Mouse (Mus musculus) midbrain, embryonic 10.5 days (tissue): ENCODE measurements around the gene Aff3. TPM values are rescaled to one million over a fixed set of nuclear protein-coding genes. Genes with fewer than 3 reads are reported as not detected.

ENCODE experiments used
- DNase-seq: peaks from one replicate; pipeline ENCODE4 v3.0.0-alpha.2; 2017; ENCODE audit warnings: low spot score
- H3K27ac ChIP-seq: fragments of 300-500 bp; sonication (generic); replicated peaks from 2 replicates; pipeline ENCODE4 v1.5.1; 2016; ENCODE audit warnings: mild to moderate bottlenecking
- H3K27me3 ChIP-seq: fragments of 300-500 bp; sonication (generic); 2 replicates; pipeline ENCODE4 v1.6.1; 2016; ENCODE audit warnings: low read depth, mild to moderate bottlenecking; ENCODE audit not compliant: poor library complexity, severe bottlenecking
- H3K36me3 ChIP-seq: fragments of 300-500 bp; sonication (generic); 2 replicates; pipeline ENCODE4 v1.6.1; 2016; ENCODE audit warnings: mild to moderate bottlenecking, moderate library complexity
- H3K4me1 ChIP-seq: fragments of 300-500 bp; sonication (generic); 2 replicates; pipeline ENCODE4 v1.6.1; 2016
- H3K4me3 ChIP-seq: fragments of 300-500 bp; sonication (generic); 2 replicates; pipeline ENCODE4 v1.5.1; 2016; ENCODE audit warnings: mild to moderate bottlenecking, moderate library complexity
- H3K9me3 ChIP-seq: fragments of 300-500 bp; sonication (generic); replicated peaks from 2 replicates; pipeline ENCODE4 v1.6.1; 2016; ENCODE audit warnings: mild to moderate bottlenecking
- WGBS: fragments of 180-500 bp; shearing (Covaris S2); methylation state at CpG from one replicate; pipeline ENCODE4 v1.1.7; 2016; 5-methylcytosine and 5-hydroxymethylcytosine counted together
- polyA plus RNA-seq: library from polyadenylated mRNA; unstranded; fragments of >200 nt; fragmentation: Nextera tagmentation; extraction: Ambion mirVana; gene quantifications from 2 replicates; pipeline ENCODE4 v1.2.1, GENCODE M21; 2016

Gene Aff3
- polyA plus RNA-seq, 1 experiment from 2014 or later, result 3.0 TPM

DNA sequence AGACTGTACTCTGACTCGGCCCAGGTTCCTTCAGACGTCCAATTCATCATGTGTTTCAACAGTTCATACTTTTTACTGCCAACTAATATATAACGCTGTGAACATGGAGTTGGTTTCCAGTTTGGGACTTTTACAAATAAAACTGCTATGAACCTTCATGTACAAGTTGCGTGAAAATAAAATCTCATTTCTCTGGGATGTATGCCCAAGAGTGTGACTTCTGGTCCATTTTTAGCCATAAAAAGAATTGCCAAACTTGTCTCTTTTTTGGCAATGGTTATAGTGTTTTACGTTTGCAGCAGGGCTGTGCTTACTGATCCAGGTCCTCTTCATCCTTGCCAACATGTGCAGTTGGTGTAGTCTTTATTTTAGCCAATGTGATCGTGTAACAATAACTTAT is 369.8 kb downstream of the Aff3 start:
- no peak overlapping the region for H3K4me3 ChIP-seq
- H3K36me3 ChIP-seq, result no peaks in the 10 kb centered on the region
- H3K27me3 ChIP-seq, result no peaks in the 10 kb centered on the region
- 93% methylated on average over 6 of the region's 6 CpGs for WGBS
- no peak overlapping the region for H3K27ac ChIP-seq
- no peak for DNase-seq
- H3K4me1 ChIP-seq, result peaks cover 4% of the 10 kb centered on the region; the same call in 1 of the 2 replicates
- no peaks in the 10 kb centered on the region for H3K9me3 ChIP-seq

DNA sequence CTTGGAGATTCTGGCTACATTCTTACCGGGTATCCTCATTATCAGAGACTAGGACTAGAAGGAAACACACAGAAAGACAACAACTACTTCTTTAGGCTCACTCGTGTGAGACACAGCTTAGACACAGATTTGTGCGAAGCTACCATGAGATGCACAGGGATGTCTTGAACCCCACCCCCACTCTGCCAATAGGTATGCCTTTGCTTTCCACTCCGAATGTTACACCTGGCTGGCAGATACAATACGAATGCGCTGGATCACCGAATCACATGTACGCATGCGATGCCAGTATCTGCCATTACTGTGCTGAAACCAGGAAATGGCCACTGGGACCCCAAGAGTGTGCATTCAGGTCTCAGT is 370.4 kb downstream of the Aff3 start:
- WGBS, result 96% methylated on average over 9 of the region's 9 CpGs
- Histone ChIP-seq H3K4me1 (peaks cover 4% of the 10 kb centered on the region; the same call in 1 of the 2 replicates), H3K9me3 (no peaks in the 10 kb centered on the region), H3K4me3 (no peak overlapping the region), H3K36me3 (no peaks in the 10 kb centered on the region), H3K27ac (no peak overlapping the region), H3K27me3 (no peaks in the 10 kb centered on the region)
- DNase-seq, result no peak

DNA sequence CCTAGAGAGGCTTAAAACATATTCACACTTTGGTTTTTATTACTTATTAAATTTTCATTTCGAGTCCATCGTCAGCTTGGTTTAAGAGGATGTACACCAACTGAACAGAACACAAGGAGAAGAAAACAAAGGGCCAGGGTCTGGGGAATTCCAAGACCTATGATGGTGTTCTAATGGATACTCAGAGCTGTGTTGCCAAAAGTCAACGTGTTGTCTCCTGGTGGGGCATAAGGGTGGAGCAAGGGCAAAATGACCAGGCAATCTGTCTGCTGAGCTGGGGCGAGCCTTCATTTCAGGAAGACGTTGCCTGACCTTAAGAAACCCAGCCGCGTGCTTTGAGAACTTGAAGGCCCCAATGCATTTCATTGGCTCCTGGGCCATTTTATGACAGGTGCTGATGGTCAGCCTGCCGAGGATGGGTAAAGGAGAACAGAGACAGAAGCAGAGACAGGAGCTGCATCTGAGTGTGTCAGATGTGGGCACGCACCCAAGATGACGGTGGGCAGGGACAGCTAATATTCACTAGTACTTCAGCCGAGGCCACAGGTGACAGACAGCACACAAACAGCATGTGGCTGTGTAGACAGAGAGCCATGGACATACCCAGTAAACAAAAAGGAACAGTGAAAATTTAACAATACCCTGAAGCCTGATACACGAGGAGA is 371.0 kb downstream of the Aff3 start:
- Histone ChIP-seq H3K9me3 (no peaks in the 10 kb centered on the region), H3K4me1 (peaks cover 4% of the 10 kb centered on the region; the same call in 1 of the 2 replicates), H3K36me3 (no peaks in the 10 kb centered on the region), H3K27ac (no peak overlapping the region), H3K4me3 (no peak overlapping the region), H3K27me3 (no peaks in the 10 kb centered on the region)
- WGBS, result 93% methylated on average over 12 of the region's 12 CpGs
- no peak for DNase-seq

DNA sequence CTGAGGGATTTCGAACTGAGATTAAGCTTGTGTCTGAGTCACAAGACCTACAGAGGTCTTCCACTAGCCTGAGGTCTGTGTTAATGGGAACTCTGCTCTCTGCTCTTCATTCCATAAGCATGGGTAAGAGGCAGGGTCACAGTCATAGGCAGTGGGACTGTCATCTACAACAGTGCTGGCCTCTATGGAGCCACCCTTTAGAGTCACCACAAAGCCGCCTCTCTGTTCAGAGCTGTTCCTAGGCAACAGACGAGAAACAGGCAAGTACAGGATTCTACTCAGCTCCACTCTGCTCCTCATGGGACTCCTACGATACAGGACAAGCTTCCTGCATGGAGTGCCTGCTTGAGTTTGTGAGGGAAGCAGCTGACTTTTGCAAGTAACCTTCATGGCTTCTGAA is 371.9 kb downstream of the Aff3 start:
- no peaks in the 10 kb centered on the region for H3K9me3 ChIP-seq
- H3K4me3 ChIP-seq, result no peak overlapping the region
- H3K27me3 ChIP-seq, result no peaks in the 10 kb centered on the region
- WGBS, result 71% methylated on average over 4 of the region's 4 CpGs
- no peak for DNase-seq
- no peak overlapping the region for H3K27ac ChIP-seq
- peaks cover 4% of the 10 kb centered on the region; the same call in 1 of the 2 replicates for H3K4me1 ChIP-seq
- H3K36me3 ChIP-seq, result no peaks in the 10 kb centered on the region

DNA sequence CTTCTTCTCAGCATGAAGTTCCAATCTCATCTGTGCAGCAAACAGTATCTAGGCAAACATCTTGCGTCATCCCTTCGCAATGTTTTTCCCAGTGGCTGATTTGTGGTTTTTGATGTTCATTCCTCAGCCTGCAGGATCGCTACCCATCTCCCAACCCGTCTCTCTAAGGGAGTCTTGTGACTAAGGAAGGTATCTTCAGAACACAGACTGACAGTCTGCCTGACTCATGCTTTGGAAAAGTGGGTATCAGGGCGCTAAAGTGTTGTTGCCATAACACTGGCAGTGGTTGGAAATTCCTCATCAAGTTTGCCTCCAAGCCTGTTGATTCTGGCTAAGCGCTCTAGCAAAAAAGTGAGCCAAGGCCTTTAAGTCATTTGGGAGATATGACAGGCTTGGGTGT is 372.8 kb downstream of the Aff3 start:
- Histone ChIP-seq H3K4me3 (no peak overlapping the region), H3K9me3 (no peaks in the 10 kb centered on the region), H3K27ac (no peak overlapping the region), H3K36me3 (no peaks in the 10 kb centered on the region), H3K4me1 (peaks cover 4% of the 10 kb centered on the region; the same call in 1 of the 2 replicates), H3K27me3 (no peaks in the 10 kb centered on the region)
- no peak for DNase-seq
- whole genome bisulfite sequencing, result 90% methylated on average over 6 of the region's 6 CpGs

DNA sequence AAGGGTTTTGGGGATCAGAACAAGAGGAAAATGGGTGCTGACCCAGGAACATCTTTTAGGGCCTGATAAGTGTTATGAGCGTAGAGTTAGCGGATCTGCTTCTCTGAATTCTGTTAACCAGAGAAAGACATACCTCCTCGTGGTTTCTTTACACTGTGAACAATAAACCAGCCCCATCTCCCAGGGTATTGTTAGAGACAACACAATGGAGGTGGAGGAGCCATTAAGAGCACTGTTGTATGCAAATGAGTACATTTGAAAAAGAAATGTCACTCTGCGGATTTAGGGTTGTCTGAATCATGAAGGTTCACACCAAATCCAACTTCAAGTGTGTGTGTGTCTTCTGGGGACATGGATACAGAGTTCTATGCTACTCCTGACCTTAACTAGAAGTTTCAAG is 373.3 kb downstream of the Aff3 start:
- H3K36me3 ChIP-seq, result no peaks in the 10 kb centered on the region
- no peak for DNase-seq
- H3K27me3 ChIP-seq, result no peaks in the 10 kb centered on the region
- peaks cover 4% of the 10 kb centered on the region; the same call in 1 of the 2 replicates for H3K4me1 ChIP-seq
- no peak overlapping the region for H3K27ac ChIP-seq
- no peaks in the 10 kb centered on the region for H3K9me3 ChIP-seq
- no peak overlapping the region for H3K4me3 ChIP-seq
- WGBS, result 74% methylated on average over 4 of the region's 4 CpGs

DNA sequence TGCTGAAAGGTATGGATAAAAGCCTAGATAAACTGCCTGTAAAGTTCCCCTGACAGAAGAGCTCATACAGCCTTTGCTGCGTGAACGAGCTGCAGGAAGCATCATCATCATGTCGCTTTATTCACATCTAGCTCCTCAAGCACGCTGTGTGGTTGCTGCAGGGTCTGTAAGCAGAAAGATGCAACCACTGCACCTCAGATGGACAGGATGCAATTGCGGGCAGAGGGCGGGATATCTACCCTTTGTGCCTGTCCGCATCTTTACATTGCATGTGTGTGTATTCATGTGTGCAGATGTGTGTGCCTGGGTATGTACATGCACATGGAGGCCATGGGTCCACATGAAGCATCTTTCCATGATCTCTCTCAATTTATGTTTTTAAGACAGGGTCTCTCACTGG is 373.9 kb downstream of the Aff3 start:
- Histone ChIP-seq H3K36me3 (no peaks in the 10 kb centered on the region), H3K4me1 (peaks cover 4% of the 10 kb centered on the region; the same call in 1 of the 2 replicates), H3K27me3 (no peaks in the 10 kb centered on the region), H3K9me3 (no peaks in the 10 kb centered on the region), H3K27ac (no peak overlapping the region), H3K4me3 (no peak overlapping the region)
- WGBS, result 95% methylated on average over 7 of the region's 7 CpGs
- no peak for DNase-seq

DNA sequence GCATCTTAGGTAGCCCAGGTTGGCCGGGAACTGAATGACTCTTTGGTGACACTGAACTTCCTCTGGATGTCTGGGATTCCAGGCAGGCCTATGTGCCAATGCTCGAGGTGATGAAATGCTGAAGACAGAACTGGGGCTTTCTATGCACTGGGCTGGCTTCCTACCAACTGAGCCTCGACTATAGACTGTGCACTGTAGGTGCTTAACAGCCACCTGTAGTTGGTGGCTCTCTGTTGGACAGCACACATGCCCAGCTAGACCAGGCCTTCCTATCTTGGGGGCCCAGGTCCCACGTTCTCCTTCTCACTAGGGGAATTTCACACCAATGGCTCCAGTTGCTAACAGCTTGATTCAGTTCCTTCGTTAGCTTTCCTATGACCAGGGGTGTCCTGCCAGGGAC is 374.9 kb downstream of the Aff3 start:
- no peak for DNase-seq
- H3K36me3 ChIP-seq, result no peaks in the 10 kb centered on the region
- H3K27me3 ChIP-seq, result no peaks in the 10 kb centered on the region
- H3K9me3 ChIP-seq, result no peaks in the 10 kb centered on the region
- peaks cover 4% of the 10 kb centered on the region; the same call in 1 of the 2 replicates for H3K4me1 ChIP-seq
- 88% methylated on average over 5 of the region's 5 CpGs for WGBS
- no peak overlapping the region for H3K27ac ChIP-seq
- no peak overlapping the region for H3K4me3 ChIP-seq

DNA sequence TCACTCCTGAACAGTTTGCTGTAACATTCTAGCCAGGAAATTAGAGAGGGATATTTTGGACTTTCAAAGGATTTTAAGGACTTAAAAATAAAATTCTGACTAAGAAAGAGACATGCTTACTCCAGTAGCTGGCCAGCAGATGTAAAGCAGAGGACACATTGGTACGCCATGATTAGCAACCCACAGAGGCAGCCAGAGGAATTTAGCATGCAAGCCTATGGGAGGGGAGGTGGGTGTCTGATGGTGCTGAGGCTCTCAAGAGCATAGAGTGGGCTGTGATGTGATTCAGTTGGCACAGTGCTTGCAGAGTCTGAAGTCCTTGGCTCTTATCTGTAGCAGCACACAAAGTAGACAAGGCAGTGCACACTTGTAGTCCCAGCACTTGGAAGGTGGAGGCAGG is 376.0 kb downstream of the Aff3 start:
- 93% methylated on average over 1 of the region's 1 CpGs for WGBS
- peaks cover 4% of the 10 kb centered on the region; the same call in 1 of the 2 replicates for H3K4me1 ChIP-seq

DNA sequence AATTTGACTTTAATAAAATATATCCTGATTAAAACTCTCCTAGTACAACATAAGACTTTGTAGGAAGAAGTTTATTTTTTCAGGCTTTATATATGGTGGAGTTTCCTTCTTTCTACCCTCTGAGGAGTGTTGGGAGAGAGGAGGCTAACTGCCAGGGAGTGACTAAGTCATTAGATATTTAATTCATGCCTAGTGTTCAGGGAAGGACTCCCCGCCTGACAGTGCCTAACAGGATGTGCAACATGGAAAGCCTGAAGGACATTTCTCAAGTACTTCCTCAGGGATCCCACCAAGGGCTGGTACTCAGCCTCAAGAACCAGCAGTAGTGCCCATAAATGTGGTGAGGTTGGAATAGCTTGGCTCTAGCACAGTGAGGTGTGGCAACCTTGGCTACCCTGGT is 378.2 kb downstream of the Aff3 start:
- H3K4me1 ChIP-seq, result no peaks in the 10 kb centered on the region
- no peak overlapping the region for H3K27ac ChIP-seq
- no peaks in the 10 kb centered on the region for H3K27me3 ChIP-seq
- no peak for DNase-seq
- WGBS, result 94% methylated on average over 1 of the region's 1 CpGs
- no peaks in the 10 kb centered on the region for H3K9me3 ChIP-seq
- H3K4me3 ChIP-seq, result no peak overlapping the region
- H3K36me3 ChIP-seq, result no peaks in the 10 kb centered on the region

More for the DNA sequence above, 376.0 kb downstream of the Aff3 start:
- Histone ChIP-seq H3K27me3 (no peaks in the 10 kb centered on the region), H3K36me3 (no peaks in the 10 kb centered on the region), H3K4me3 (no peak overlapping the region), H3K9me3 (no peaks in the 10 kb centered on the region), H3K27ac (no peak overlapping the region)
- DNase-seq, result no peak

DNA sequence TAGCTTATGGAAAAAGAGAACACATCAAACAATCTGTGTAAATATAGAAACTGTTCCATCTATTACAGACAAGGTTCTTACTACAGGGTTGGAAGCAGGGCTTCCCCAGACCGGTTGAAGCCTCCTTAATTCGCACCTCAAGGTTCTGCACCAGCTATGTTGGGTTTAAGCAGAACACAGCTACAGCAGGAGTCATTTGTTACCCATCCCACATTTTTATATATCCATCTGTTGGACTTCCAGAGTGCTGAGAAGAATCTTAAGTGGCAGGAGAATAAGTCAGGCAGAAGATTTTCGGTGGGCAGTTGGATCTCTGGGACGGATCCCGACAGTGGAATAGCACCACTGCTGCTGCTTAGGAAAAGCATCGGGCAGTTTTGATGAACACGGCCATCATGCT is 384.2 kb downstream of the Aff3 start:
- DNase-seq, result no peak
- Histone ChIP-seq H3K9me3 (no peaks in the 10 kb centered on the region), H3K27ac (no peak overlapping the region), H3K36me3 (no peaks in the 10 kb centered on the region), H3K4me3 (no peak overlapping the region), H3K27me3 (no peaks in the 10 kb centered on the region), H3K4me1 (peaks cover 3% of the 10 kb centered on the region; the same call in 1 of the 2 replicates)
- 96% methylated on average over 7 of the region's 7 CpGs for WGBS

DNA sequence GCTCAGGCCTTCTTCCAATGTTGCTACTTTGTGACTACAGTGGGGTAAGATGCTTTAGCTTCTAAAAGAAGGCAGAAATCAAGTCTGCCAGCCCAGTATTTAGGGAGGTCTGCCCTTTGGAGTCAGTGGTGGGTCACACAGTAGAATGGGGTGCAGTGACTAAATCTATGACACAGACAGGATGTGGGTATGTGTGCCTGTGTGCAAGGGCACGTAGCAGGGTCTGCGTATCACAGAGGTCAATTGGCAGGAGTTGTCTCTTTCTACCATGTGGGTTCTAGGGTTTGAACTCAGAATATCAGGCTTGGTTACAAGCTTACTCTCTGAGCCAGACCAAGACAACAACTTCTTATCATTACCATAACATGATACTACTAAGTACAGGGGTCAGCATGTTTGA is 393.4 kb downstream of the Aff3 start:
- H3K27ac ChIP-seq, result no peak overlapping the region
- peaks cover 4% of the 10 kb centered on the region for H3K36me3 ChIP-seq
- no peak overlapping the region for H3K4me3 ChIP-seq
- H3K27me3 ChIP-seq, result no peaks in the 10 kb centered on the region
- H3K9me3 ChIP-seq, result no peaks in the 10 kb centered on the region
- WGBS, result 84% methylated on average over 2 of the region's 2 CpGs
- no peak for DNase-seq
- peaks cover 14% of the 10 kb centered on the region for H3K4me1 ChIP-seq

DNA sequence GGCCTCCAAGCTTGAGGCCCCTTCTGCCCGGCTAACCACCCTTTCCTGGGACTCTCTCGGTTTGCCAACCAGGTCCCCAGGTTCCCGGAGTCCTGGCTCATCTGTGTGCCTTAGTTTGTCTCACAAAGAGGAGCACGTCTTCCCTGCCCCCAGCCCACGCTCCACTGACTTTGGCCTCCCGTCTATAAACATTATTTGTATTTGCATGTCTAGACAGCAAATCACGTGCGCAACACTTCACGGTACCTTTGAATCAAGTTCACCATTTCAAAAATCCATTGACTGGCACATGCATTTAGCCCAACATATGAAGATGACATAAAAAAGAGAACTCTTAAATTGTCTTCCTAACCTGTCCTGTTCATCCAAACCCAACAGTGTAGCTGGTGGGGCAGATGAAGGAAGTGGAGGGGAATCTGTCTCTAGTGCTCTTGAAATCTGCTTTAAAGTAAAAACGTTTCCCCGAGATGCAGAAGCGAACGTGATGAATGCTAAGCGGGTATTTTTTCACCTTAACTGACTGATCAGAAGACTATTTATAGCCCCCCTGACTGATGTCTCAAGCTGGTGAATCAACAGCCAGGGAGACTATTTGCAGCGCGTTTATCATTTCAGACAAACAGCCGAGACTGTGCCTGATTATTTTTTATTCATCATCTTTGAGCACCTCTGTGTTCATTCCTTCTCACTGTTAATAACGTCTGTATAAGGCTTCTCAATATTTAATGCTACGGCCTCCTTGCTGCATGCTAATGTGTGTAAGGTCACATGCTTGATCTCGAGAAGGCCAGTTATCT is 396.3 kb downstream of the Aff3 start:
- Histone ChIP-seq H3K27me3 (no peaks in the 10 kb centered on the region), H3K36me3 (peaks cover 15% of the 10 kb centered on the region), H3K4me3 (no peak overlapping the region), H3K4me1 (peaks cover 19% of the 10 kb centered on the region), H3K27ac (peak overlapping the region; percentile 43; the same call in 1 of the 2 replicates), H3K9me3 (no peaks in the 10 kb centered on the region)
- DNase-seq, result no peak
- WGBS, result 76% methylated on average over 20 of the region's 20 CpGs
